8 mouse cellular contexts compared by ENCODE assay signal in genomic region chr10:121350357-121351065, GRCm38 (mm10). TPM values are rescaled to one million over a fixed set of nuclear protein-coding genes. Genes with fewer than 3 reads are reported as not detected.
DNase-seq lines count a peak whose midpoint lies in the region; ATAC-seq and TF ChIP-seq lines count a peak whose summit lies in the region.

No protein-coding gene starts in this region.

- no peaks in the 10 kb centered on the region for H3K9me3 ChIP-seq in forebrain, embryonic 16.5 days (ENCODE audit: control insufficient read depth, low read length)
- no peaks in the 10 kb centered on the region for H3K9me3 ChIP-seq in stomach, postnatal 0 days (ENCODE audit: control insufficient read depth, low read length)

- no peak for TF ChIP-seq EP300 in stomach, postnatal 0 days (optimal IDR thresholded peaks at IDR 0.05)

- ATAC-seq in forebrain, embryonic 16.5 days: peak; percentile 36; the same call in 1 of the 2 replicates
- peak; percentile 73 for ATAC-seq in stomach, postnatal 0 days (ENCODE audit: low FRiP score, low TSS enrichment)

- under 1% methylated on average over 35 of the region's 35 CpGs for WGBS in forebrain, embryonic 16.5 days
- WGBS in kidney, adult 2 months: 6% methylated on average over 34 of the region's 35 CpGs
- WGBS in stomach, postnatal 0 days: 3% methylated on average over 34 of the region's 35 CpGs

- H3K4me3 ChIP-seq in forebrain, embryonic 16.5 days (replicated peaks; ENCODE audit: low read length): peak overlapping the region; percentile 49
- peak overlapping the region; percentile 44 for H3K4me3 ChIP-seq in kidney, adult 2 months (ENCODE audit: insufficient read depth, low read depth, low read length)
- H3K4me3 ChIP-seq in stomach, postnatal 0 days (ENCODE audit: low read depth, low read length): peak overlapping the region; percentile 59

- no peak for TF ChIP-seq CTCF in kidney, adult 2 months (conservative IDR thresholded peaks at IDR 0.05; ENCODE audit: insufficient read depth, insufficient read length, low read depth, low read length)
- 0 out of 2 replicates have a peak, but pooled peaks have one; percentile 8 for TF ChIP-seq CTCF in stomach, postnatal 0 days (IDR thresholded peaks at IDR 0.05; ENCODE audit: low read depth)

- no peaks in the 10 kb centered on the region for H3K36me3 ChIP-seq in forebrain, embryonic 16.5 days (ENCODE audit: control insufficient read depth, insufficient read depth)
- no peaks in the 10 kb centered on the region for H3K36me3 ChIP-seq in kidney, adult 2 months (ENCODE audit: control insufficient read depth, insufficient read depth, low read length)
- H3K36me3 ChIP-seq in stomach, postnatal 0 days (ENCODE audit: control insufficient read depth, insufficient read depth, low read length): no peaks in the 10 kb centered on the region

- peak overlapping the region; percentile 87 for H3K4me2 ChIP-seq in forebrain, embryonic 16.5 days (ENCODE audit: low read length)
- H3K4me2 ChIP-seq in stomach, postnatal 0 days (replicated peaks; ENCODE audit: low read depth): peak overlapping the region; percentile 70

- H3K4me1 ChIP-seq in forebrain, embryonic 16.5 days (replicated peaks; ENCODE audit: control insufficient read depth, insufficient read depth, low read length): peaks cover 15% of the 10 kb centered on the region
- H3K4me1 ChIP-seq in kidney, adult 2 months (ENCODE audit: control insufficient read depth, insufficient read depth, low read length): peaks cover 5% of the 10 kb centered on the region; the same call in 1 of the 2 replicates
- H3K4me1 ChIP-seq in stomach, postnatal 0 days (replicated peaks; ENCODE audit: control insufficient read depth, insufficient read depth): peaks cover 4% of the 10 kb centered on the region; the same call in 1 of the 2 replicates

- peak overlapping the region; percentile 53 for H3K9ac ChIP-seq in forebrain, embryonic 16.5 days (replicated peaks; ENCODE audit: low read depth, low read length)
- peak overlapping the region; percentile 54 for H3K9ac ChIP-seq in stomach, postnatal 0 days (ENCODE audit: low read length)

- H3K27ac ChIP-seq in forebrain, embryonic 16.5 days (ENCODE audit: low read length): no peak overlapping the region
- no peak overlapping the region for H3K27ac ChIP-seq in kidney, adult 2 months (ENCODE audit: insufficient read depth, low read depth, low read length)
- peak overlapping the region; percentile 79 for H3K27ac ChIP-seq in stomach, postnatal 0 days (replicated peaks)

- H3K27me3 ChIP-seq in forebrain, embryonic 16.5 days (replicated peaks; ENCODE audit: control insufficient read depth, insufficient read depth, low read length): peaks cover 23% of the 10 kb centered on the region
- no peaks in the 10 kb centered on the region for H3K27me3 ChIP-seq in kidney, adult 2 months (replicated peaks; ENCODE audit: control insufficient read depth, insufficient read depth, low read length)
- H3K27me3 ChIP-seq in stomach, postnatal 0 days (ENCODE audit: control insufficient read depth, insufficient read depth, low read length): no peaks in the 10 kb centered on the region; the same call in 1 of the 2 replicates

- no peak for TF ChIP-seq POLR2A in kidney, adult 2 months (IDR thresholded peaks at IDR 0.05; ENCODE audit: low read depth, low read length)

- peak; percentile 47 to 54 for DNase-seq in cerebellum, postnatal 14 days
- no peak for DNase-seq in cerebellum, adult 11-12 months
- peak; percentile 18 for DNase-seq in adrenal gland, adult 8-10 months
- peak; percentile 36 for DNase-seq in kidney, adult 2 months
- peak; percentile 52 for DNase-seq in lung, postnatal 36 days
- DNase-seq in stomach, postnatal 0 days (ENCODE audit: low spot score): peak; percentile 67
- DNase-seq in frontal cortex, postnatal 36 days (ENCODE audit: low spot score in 2 of 2): no peak

RNA-seq across cellular contexts. Expression of gene Tbc1d30, which starts 0.6 kb away (rescaled TPM):
- total RNA-seq in adrenal gland, adult 8-10 months (2022): 10 to 100 TPM in 1 of 4 experiments, 1 to 10 TPM in 3; 3.2 to 11.0 (median 7.9) TPM
- polyA plus RNA-seq in forebrain, embryonic 16.5 days (2015; fragmentation: Nextera tagmentation; extraction: Ambion mirVana): 11.5 and 12.5 TPM in 2 replicates
- polyA plus RNA-seq in kidney, adult 2 months (2012; rRNA removed): 1.0 and 1.2 TPM in 2 replicates
- polyA plus RNA-seq in stomach, postnatal 0 days (2015; fragmentation: Nextera tagmentation; extraction: Ambion mirVana): 3.8 and 4.1 TPM in 2 replicates

RNA-seq across cellular contexts. Expression of gene Gns, which starts 14.4 kb away (rescaled TPM):
- 100 to 1,000 TPM; 181 to 274 (median 211) TPM for total RNA-seq in adrenal gland, adult 8-10 months (2022)
- polyA plus RNA-seq in forebrain, embryonic 16.5 days (2015; fragmentation: Nextera tagmentation; extraction: Ambion mirVana): 35.2 and 35.6 TPM in 2 replicates
- polyA plus RNA-seq in kidney, adult 2 months (2012; rRNA removed): 128 and 160 TPM in 2 replicates
- polyA plus RNA-seq in stomach, postnatal 0 days (2015; fragmentation: Nextera tagmentation; extraction: Ambion mirVana): 25.7 and 26.1 TPM in 2 replicates

Comparison
In these comparisons a context has a peak if more than half of its experiments do, and no peak if none do; other contexts are left out.
1. DNase-seq: peak in cerebellum, postnatal 14 days (2 of 2), adrenal gland, adult 8-10 months (single experiment), kidney, adult 2 months (single experiment), lung, postnatal 36 days (single experiment) and stomach, postnatal 0 days (single experiment); none in cerebellum, adult 11-12 months (single experiment) and frontal cortex, postnatal 36 days (0 of 2).
2. Peak in every context shown above with its lines, with median percentiles within 50 percentile points of each other: H3K4me3 ChIP-seq.